Mouse (Mus musculus) limb, embryonic 15.5 days (tissue): ENCODE data around the gene P2rx6. TPM values are rescaled to one million over a fixed set of nuclear protein-coding genes. Genes with fewer than 3 reads are reported as not detected.

Experiments
- ATAC-seq: fragments of 200-750 bp; cut with Nextera tagmentation; 2 replicates; pipeline ENCODE4 v1.8.0; 2017; ENCODE audit warnings: low read depth, moderate TSS enrichment; ENCODE audit not compliant: insufficient number of reproducible peaks, low FRiP score, low TSS enrichment
- H3K27ac ChIP-seq: fragments of 300-500 bp; sonication (generic); 2 replicates; pipeline ENCODE4 v1.5.1; 2015; ENCODE audit warnings: moderate library complexity, mild to moderate bottlenecking, inconsistent platforms
- H3K27me3 ChIP-seq: fragments of 300-500 bp; sonication (generic); 2 replicates; pipeline ENCODE4 v1.6.1; 2015; ENCODE audit warnings: inconsistent platforms
- H3K36me3 ChIP-seq: fragments of 300-500 bp; sonication (generic); 2 replicates; pipeline ENCODE4 v1.6.1; 2015; ENCODE audit warnings: inconsistent platforms
- H3K4me1 ChIP-seq: fragments of 300-500 bp; sonication (generic); 2 replicates; pipeline ENCODE4 v1.6.1; 2015; ENCODE audit warnings: inconsistent platforms
- H3K4me2 ChIP-seq: fragments of 300-500 bp; sonication (generic); 2 replicates; pipeline ENCODE4 v1.6.1; 2015; ENCODE audit warnings: mild to moderate bottlenecking, inconsistent platforms
- H3K4me3 ChIP-seq: fragments of 300-500 bp; sonication (generic); 2 replicates; pipeline ENCODE4 v1.5.1; 2015; ENCODE audit warnings: mild to moderate bottlenecking, inconsistent platforms
- H3K9ac ChIP-seq: fragments of 300-500 bp; sonication (generic); 2 replicates; pipeline ENCODE4 v1.6.1; 2015; ENCODE audit warnings: inconsistent platforms
- H3K9me3 ChIP-seq: fragments of 300-500 bp; sonication (generic); 2 replicates; pipeline ENCODE4 v1.6.1; 2016; ENCODE audit warnings: inconsistent platforms
- WGBS: fragments of 180-500 bp; shearing (Covaris S2); methylation state at CpG from one replicate; pipeline ENCODE4 v1.1.7; 2015; 5-methylcytosine and 5-hydroxymethylcytosine counted together
- polyA plus RNA-seq: library from polyadenylated mRNA; unstranded; fragments of >200 nt; fragmentation: Nextera tagmentation; extraction: Ambion mirVana; gene quantifications from 2 replicates; pipeline ENCODE4 v1.2.1, GENCODE M21; 2015

Gene P2rx6
- polyA plus RNA-seq: 0.99 and 1.8 TPM in 2 replicates

- Histone ChIP-seq H3K27ac (peak within 1 kb of the TSS; percentile 70; the same call in 1 of the 2 replicates), H3K9ac (peak within 1 kb of the TSS; percentile 37), H3K27me3 (peaks cover 17% of the 10 kb centered on the region; the same call in 1 of the 2 replicates), H3K4me3 (peak within 1 kb of the TSS; percentile 19), H3K9me3 (no peaks in the 10 kb centered on the region), H3K4me1 (peaks cover 31% of the 10 kb centered on the region), H3K4me2 (peak within 1 kb of the TSS; percentile 49), H3K36me3 (no peaks in the 10 kb centered on the region)
- peak; percentile 60 for ATAC-seq
- WGBS: 2% methylated on average over 10 of the region's 10 CpGs
These were observed at the start of gene P2rx6 for GRCm38 (mm10) chr16:17561751-17562208. Gene P2rx6 (plus strand): TSS chr16:17561885.

GRCm38 (mm10) chr16:17518910-17519309, 42.8 kb upstream of the P2rx6 start:
- Histone ChIP-seq H3K27me3 (no peaks in the 10 kb centered on the region), H3K4me3 (no peak overlapping the region), H3K27ac (no peak overlapping the region), H3K4me1 (no peaks in the 10 kb centered on the region), H3K9ac (no peak overlapping the region), H3K4me2 (no peak overlapping the region), H3K36me3 (peaks cover 97% of the 10 kb centered on the region), H3K9me3 (no peaks in the 10 kb centered on the region)
- 88% methylated on average over 2 of the region's 2 CpGs for WGBS
- ATAC-seq: no peak

GRCm38 (mm10) chr16:17524156-17524555, 37.5 kb upstream of the P2rx6 start:
- Histone ChIP-seq H3K36me3 (peaks cover 97% of the 10 kb centered on the region), H3K9ac (no peak overlapping the region), H3K4me1 (peaks cover 3% of the 10 kb centered on the region; the same call in 1 of the 2 replicates), H3K4me3 (no peak overlapping the region), H3K4me2 (no peak overlapping the region), H3K27me3 (no peaks in the 10 kb centered on the region), H3K9me3 (no peaks in the 10 kb centered on the region), H3K27ac (no peak overlapping the region)
- WGBS: 91% methylated on average over 11 of the region's 11 CpGs
- ATAC-seq: no peak

GRCm38 (mm10) chr16:17525524-17525923, 36.2 kb upstream of the P2rx6 start:
- peaks cover 85% of the 10 kb centered on the region for H3K36me3 ChIP-seq
- peaks cover 10% of the 10 kb centered on the region for H3K4me1 ChIP-seq
- ATAC-seq: no peak
- H3K4me3 ChIP-seq: no peak overlapping the region
- H3K27me3 ChIP-seq: no peaks in the 10 kb centered on the region
- no peak overlapping the region for H3K4me2 ChIP-seq
- WGBS: 83% methylated on average over 3 of the region's 3 CpGs
- H3K27ac ChIP-seq: no peak overlapping the region
- no peak overlapping the region for H3K9ac ChIP-seq
- H3K9me3 ChIP-seq: no peaks in the 10 kb centered on the region

GRCm38 (mm10) chr16:17526223-17526622, 35.5 kb upstream of the P2rx6 start:
- no peak for ATAC-seq
- H3K4me2 ChIP-seq: no peak overlapping the region
- WGBS: 89% methylated on average over 6 of the region's 6 CpGs
- no peaks in the 10 kb centered on the region for H3K9me3 ChIP-seq
- peaks cover 78% of the 10 kb centered on the region for H3K36me3 ChIP-seq
- no peaks in the 10 kb centered on the region for H3K27me3 ChIP-seq
- no peak overlapping the region for H3K9ac ChIP-seq
- H3K4me3 ChIP-seq: no peak overlapping the region
- H3K27ac ChIP-seq: no peak overlapping the region
- peaks cover 11% of the 10 kb centered on the region for H3K4me1 ChIP-seq

- H3K36me3 ChIP-seq: peaks cover 64% of the 10 kb centered on the region
- H3K4me2 ChIP-seq: no peak overlapping the region
- H3K4me3 ChIP-seq: no peak overlapping the region
- H3K27me3 ChIP-seq: no peaks in the 10 kb centered on the region
- H3K9ac ChIP-seq: no peak overlapping the region
- no peak for ATAC-seq
- H3K27ac ChIP-seq: no peak overlapping the region
- no peaks in the 10 kb centered on the region for H3K9me3 ChIP-seq
- H3K4me1 ChIP-seq: peaks cover 18% of the 10 kb centered on the region
These were observed 34.1 kb upstream of the P2rx6 start for GRCm38 (mm10) chr16:17527606-17528005.

GRCm38 (mm10) chr16:17528276-17528675, 33.4 kb upstream of the P2rx6 start:
- H3K9ac ChIP-seq: 0 out of 2 replicates have a peak overlapping the region, but pooled peaks have one; percentile 17
- no peak for ATAC-seq
- no peak overlapping the region for H3K4me2 ChIP-seq
- no peaks in the 10 kb centered on the region for H3K9me3 ChIP-seq
- no peaks in the 10 kb centered on the region for H3K27me3 ChIP-seq
- peaks cover 57% of the 10 kb centered on the region for H3K36me3 ChIP-seq
- H3K27ac ChIP-seq: no peak overlapping the region
- WGBS: 91% methylated on average over 13 of the region's 13 CpGs
- H3K4me3 ChIP-seq: no peak overlapping the region
- peaks cover 18% of the 10 kb centered on the region for H3K4me1 ChIP-seq

GRCm38 (mm10) chr16:17529981-17530586, 31.6 kb upstream of the P2rx6 start:
- Histone ChIP-seq H3K4me1 (peaks cover 18% of the 10 kb centered on the region), H3K9ac (peak overlapping the region; percentile 77), H3K4me3 (peak overlapping the region; percentile 72), H3K36me3 (peaks cover 42% of the 10 kb centered on the region), H3K9me3 (no peaks in the 10 kb centered on the region), H3K27ac (peak overlapping the region; percentile 98), H3K27me3 (no peaks in the 10 kb centered on the region), H3K4me2 (peak overlapping the region; percentile 74)
- 11% methylated on average over 17 of the region's 17 CpGs for WGBS
- no peak for ATAC-seq

GRCm38 (mm10) chr16:17530640-17531288, 30.9 kb upstream of the P2rx6 start, which contains the start of gene Thap7:
Gene Thap7 (minus strand): TSS chr16:17531136.
- Histone ChIP-seq H3K27me3 (no peaks in the 10 kb centered on the region), H3K4me2 (peak within 1 kb of the TSS; percentile 74), H3K9ac (peak within 1 kb of the TSS; percentile 77), H3K27ac (peak within 1 kb of the TSS; percentile 98), H3K4me3 (peak within 1 kb of the TSS; percentile 72), H3K4me1 (peaks cover 18% of the 10 kb centered on the region), H3K9me3 (no peaks in the 10 kb centered on the region), H3K36me3 (peaks cover 36% of the 10 kb centered on the region)
- under 1% methylated on average over 67 of the region's 67 CpGs for WGBS
- ATAC-seq: peak; percentile 96

GRCm38 (mm10) chr16:17532271-17532670, 29.4 kb upstream of the P2rx6 start:
- Histone ChIP-seq H3K27ac (no peak overlapping the region), H3K27me3 (no peaks in the 10 kb centered on the region), H3K4me1 (peaks cover 18% of the 10 kb centered on the region), H3K9ac (no peak overlapping the region), H3K4me3 (no peak overlapping the region), H3K36me3 (peaks cover 20% of the 10 kb centered on the region), H3K4me2 (no peak overlapping the region), H3K9me3 (no peaks in the 10 kb centered on the region)
- ATAC-seq: no peak
- WGBS: 55% methylated on average over 4 of the region's 4 CpGs

GRCm38 (mm10) chr16:17532676-17533329, 28.9 kb upstream of the P2rx6 start:
- H3K27me3 ChIP-seq: no peaks in the 10 kb centered on the region
- H3K4me1 ChIP-seq: peaks cover 18% of the 10 kb centered on the region
- no peaks in the 10 kb centered on the region for H3K9me3 ChIP-seq
- H3K9ac ChIP-seq: no peak overlapping the region
- no peak overlapping the region for H3K4me3 ChIP-seq
- peaks cover 15% of the 10 kb centered on the region for H3K36me3 ChIP-seq
- H3K4me2 ChIP-seq: no peak overlapping the region
- no peak for ATAC-seq
- 72% methylated on average over 14 of the region's 14 CpGs for whole genome bisulfite sequencing
- H3K27ac ChIP-seq: no peak overlapping the region

- ATAC-seq: no peak
- Histone ChIP-seq H3K4me1 (peaks cover 4% of the 10 kb centered on the region), H3K9me3 (no peaks in the 10 kb centered on the region), H3K4me2 (no peak overlapping the region), H3K27me3 (peaks cover 5% of the 10 kb centered on the region; the same call in 1 of the 2 replicates), H3K9ac (no peak overlapping the region), H3K36me3 (no peaks in the 10 kb centered on the region), H3K4me3 (no peak overlapping the region), H3K27ac (no peak overlapping the region)
- 92% methylated on average over 3 of the region's 3 CpGs for WGBS
These were observed 25.1 kb upstream of the P2rx6 start for GRCm38 (mm10) chr16:17536584-17536983.
